8 mouse cellular contexts compared by ENCODE assay signal in the genomic region with DNA sequence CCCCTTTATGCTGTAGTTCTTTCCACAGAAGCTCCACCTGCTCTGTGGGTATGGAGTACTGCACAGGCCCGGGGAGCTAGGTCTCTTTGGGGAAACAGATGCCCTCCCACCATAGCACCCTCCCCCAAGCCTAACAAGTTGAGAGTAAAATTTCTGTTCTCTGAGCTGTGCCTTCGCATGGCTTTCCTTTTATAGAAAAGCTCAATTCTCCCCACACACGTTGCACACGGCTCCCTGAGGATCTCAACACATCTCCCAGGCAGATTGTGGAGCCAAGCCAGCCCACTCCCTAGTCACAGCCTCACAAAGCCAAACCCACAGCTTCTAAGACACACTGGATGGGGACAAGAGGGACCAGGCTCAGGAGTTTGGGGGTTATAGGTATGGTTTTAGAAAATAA. TPM values are rescaled to one million over a fixed set of nuclear protein-coding genes. Genes with fewer than 3 reads are reported as not detected.
DNase-seq lines count a peak whose midpoint lies in the region; ATAC-seq lines count a peak whose summit lies in the region.
"Had no signal": no experiment of that assay in that cellular context is flagged by ENCODE, and none has a peak within 500 bp of the region (broad histone marks: within the 10 kb centered on the region; RNA-seq: fewer than 3 reads in every experiment).

No protein-coding gene starts in this region.

- 0 out of 2 replicates have a peak overlapping the region, but pooled peaks have one; percentile 98 for H3K27ac ChIP-seq in embryonic facial prominence, embryonic 10.5 days (replicated peaks)
- peak overlapping the region; percentile 97 for H3K27ac ChIP-seq in forebrain, embryonic 13.5 days
- peak overlapping the region; percentile 97 for H3K27ac ChIP-seq in neural tube, embryonic 13.5 days (replicated peaks)

- ATAC-seq in forebrain, embryonic 13.5 days = no peak
- ATAC-seq in neural tube, embryonic 13.5 days (ENCODE audit: low read depth) = no peak

- peak overlapping the region; percentile 96 for H3K9ac ChIP-seq in forebrain, embryonic 13.5 days
- H3K9ac ChIP-seq in neural tube, embryonic 13.5 days = peak overlapping the region; percentile 89

- DNase-seq in embryonic facial prominence, embryonic 10.5 days (ENCODE audit: low spot score) = no peak
- peak; percentile 94 for DNase-seq in layer of hippocampus, adult 9-11 months
- no peak for DNase-seq in gastrocnemius, postnatal 36 days
- no peak for DNase-seq in adrenal gland, postnatal 25 days
- DNase-seq in gastrocnemius, adult 8-10 months (ENCODE audit: low spot score in 2 of 2) = no peak

- intact Hi-C loops in gastrocnemius, postnatal 36 days (cut with DNase I) = loop anchor here (5.0 kb wide), 1 partner anchor 115 kb away; no protein-coding TSS in a partner anchor

- no peaks in the 10 kb centered on the region for H3K27me3 ChIP-seq in embryonic facial prominence, embryonic 10.5 days (replicated peaks; ENCODE audit: low read depth, poor library complexity, severe bottlenecking)
- H3K27me3 ChIP-seq in forebrain, embryonic 13.5 days = no peaks in the 10 kb centered on the region
- H3K27me3 ChIP-seq in neural tube, embryonic 13.5 days = no peaks in the 10 kb centered on the region

- 78% methylated on average over 4 of the region's 4 CpGs for WGBS in embryonic facial prominence, embryonic 10.5 days
- 56% methylated on average over 4 of the region's 4 CpGs for WGBS in forebrain, embryonic 13.5 days
- WGBS in neural tube, embryonic 13.5 days = 57% methylated on average over 4 of the region's 4 CpGs

- peaks cover 64% of the 10 kb centered on the region for H3K36me3 ChIP-seq in embryonic facial prominence, embryonic 10.5 days (replicated peaks)
- H3K36me3 ChIP-seq in forebrain, embryonic 13.5 days (ENCODE audit: poor library complexity, severe bottlenecking) = peaks cover 54% of the 10 kb centered on the region
- peaks cover 52% of the 10 kb centered on the region for H3K36me3 ChIP-seq in neural tube, embryonic 13.5 days

- no peaks in the 10 kb centered on the region for H3K9me3 ChIP-seq in embryonic facial prominence, embryonic 10.5 days
- no peaks in the 10 kb centered on the region for H3K9me3 ChIP-seq in forebrain, embryonic 13.5 days (replicated peaks)
- H3K9me3 ChIP-seq in neural tube, embryonic 13.5 days = no peaks in the 10 kb centered on the region

- peak overlapping the region; percentile 75 for H3K4me2 ChIP-seq in forebrain, embryonic 13.5 days
- H3K4me2 ChIP-seq in neural tube, embryonic 13.5 days = peak overlapping the region; percentile 72

- peak overlapping the region; percentile 93 for H3K4me3 ChIP-seq in embryonic facial prominence, embryonic 10.5 days
- H3K4me3 ChIP-seq in forebrain, embryonic 13.5 days = peak overlapping the region; percentile 90
- H3K4me3 ChIP-seq in neural tube, embryonic 13.5 days = peak overlapping the region; percentile 78

- peaks cover 47% of the 10 kb centered on the region for H3K4me1 ChIP-seq in embryonic facial prominence, embryonic 10.5 days
- H3K4me1 ChIP-seq in forebrain, embryonic 13.5 days = peaks cover 40% of the 10 kb centered on the region
- H3K4me1 ChIP-seq in neural tube, embryonic 13.5 days (replicated peaks) = peaks cover 57% of the 10 kb centered on the region

RNA-seq across cellular contexts. Expression of gene Ctxn1, which starts 2.2 kb away (rescaled TPM):
- polyA plus RNA-seq in embryonic facial prominence, embryonic 10.5 days (2016; fragmentation: Nextera tagmentation; extraction: Ambion mirVana) = 121 and 134 TPM in 2 replicates
- polyA plus RNA-seq in forebrain, embryonic 13.5 days (2015; fragmentation: Nextera tagmentation; extraction: Ambion mirVana) = 272 and 274 TPM in 2 replicates
- 276 and 301 TPM in 2 replicates for polyA plus RNA-seq in neural tube, embryonic 13.5 days (2015; fragmentation: Nextera tagmentation; extraction: Ambion mirVana)
- total RNA-seq in gastrocnemius, postnatal 36 days (2021) = under 1 TPM; 0.42 to 0.71 TPM
- total RNA-seq in adrenal gland, postnatal 25 days (2021) = 8.0 and 8.6 TPM in 2 replicates
- under 1 TPM in 3 of 4 experiments, not detected in 1; 0.24 to 0.56 (median 0.27) TPM for total RNA-seq in gastrocnemius, adult 8-10 months (2022)

RNA-seq across cellular contexts. Expression of gene Snapc2, which starts 4.0 kb away (rescaled TPM):
- 62.3 and 64.6 TPM in 2 replicates for polyA plus RNA-seq in embryonic facial prominence, embryonic 10.5 days (2016; fragmentation: Nextera tagmentation; extraction: Ambion mirVana)
- polyA plus RNA-seq in forebrain, embryonic 13.5 days (2015; fragmentation: Nextera tagmentation; extraction: Ambion mirVana) = 63.8 and 72.7 TPM in 2 replicates
- 58.5 and 59.0 TPM in 2 replicates for polyA plus RNA-seq in neural tube, embryonic 13.5 days (2015; fragmentation: Nextera tagmentation; extraction: Ambion mirVana)
- total RNA-seq in gastrocnemius, postnatal 36 days (2021) = 10 to 100 TPM; 11.0 to 12.0 TPM
- 30.7 and 31.8 TPM in 2 replicates for total RNA-seq in adrenal gland, postnatal 25 days (2021)
- 10 to 100 TPM; 10.5 to 11.7 (median 11.5) TPM for total RNA-seq in gastrocnemius, adult 8-10 months (2022)

RNA-seq across cellular contexts. Expression of gene Tgfbr3l, which starts 8.9 kb away (rescaled TPM):
- polyA plus RNA-seq in embryonic facial prominence, embryonic 10.5 days (2016; fragmentation: Nextera tagmentation; extraction: Ambion mirVana) = 4.4 and 5.2 TPM in 2 replicates
- polyA plus RNA-seq in forebrain, embryonic 13.5 days (2015; fragmentation: Nextera tagmentation; extraction: Ambion mirVana) = 4.1 and 5.6 TPM in 2 replicates
- 3.3 and 7.0 TPM in 2 replicates for polyA plus RNA-seq in neural tube, embryonic 13.5 days (2015; fragmentation: Nextera tagmentation; extraction: Ambion mirVana)
- total RNA-seq in gastrocnemius, postnatal 36 days (2021) = 1 to 10 TPM; 2.5 to 3.0 TPM
- 15.8 and 22.6 TPM in 2 replicates for total RNA-seq in adrenal gland, postnatal 25 days (2021)
- 1 to 10 TPM in 3 of 4 experiments, under 1 TPM in 1; 0.82 to 3.6 (median 1.7) TPM for total RNA-seq in gastrocnemius, adult 8-10 months (2022)

RNA-seq across cellular contexts. Expression of gene Gm49320, which starts 18.2 kb away (rescaled TPM):
- 0.44 and 0.85 TPM in 2 replicates for polyA plus RNA-seq in embryonic facial prominence, embryonic 10.5 days (2016; fragmentation: Nextera tagmentation; extraction: Ambion mirVana)
- polyA plus RNA-seq in forebrain, embryonic 13.5 days (2015; fragmentation: Nextera tagmentation; extraction: Ambion mirVana) = 0.93 and 1.1 TPM in 2 replicates
- 1.6 and 1.9 TPM in 2 replicates for polyA plus RNA-seq in neural tube, embryonic 13.5 days (2015; fragmentation: Nextera tagmentation; extraction: Ambion mirVana)
- under 1 TPM in 1 of 2 experiments, not detected in 1; 0.20 TPM for total RNA-seq in gastrocnemius, postnatal 36 days (2021)
- total RNA-seq in adrenal gland, postnatal 25 days (2021) = 1.1 and 3.0 TPM in 2 replicates
- not detected for total RNA-seq in gastrocnemius, adult 8-10 months (2022)
- polyA plus RNA-seq: liver, embryonic 16.5 days had no signal

RNA-seq across cellular contexts. Expression of gene Map2k7, which starts 18.4 kb away (rescaled TPM):
- polyA plus RNA-seq in embryonic facial prominence, embryonic 10.5 days (2016; fragmentation: Nextera tagmentation; extraction: Ambion mirVana) = 31.0 and 32.8 TPM in 2 replicates
- polyA plus RNA-seq in forebrain, embryonic 13.5 days (2015; fragmentation: Nextera tagmentation; extraction: Ambion mirVana) = 24.6 and 28.6 TPM in 2 replicates
- 36.9 and 38.9 TPM in 2 replicates for polyA plus RNA-seq in neural tube, embryonic 13.5 days (2015; fragmentation: Nextera tagmentation; extraction: Ambion mirVana)
- total RNA-seq in gastrocnemius, postnatal 36 days (2021) = 10 to 100 TPM; 75.8 to 82.8 TPM
- 99.6 and 105 TPM in 2 replicates for total RNA-seq in adrenal gland, postnatal 25 days (2021)
- total RNA-seq in gastrocnemius, adult 8-10 months (2022) = 10 to 100 TPM; 73.5 to 86.8 (median 77.5) TPM
